Mouse (Mus musculus): ENCODE measurements at regions not wholly inside any gene's neighbourhood (a gene's known extent, or its start where the extent isn't known, plus 50 kb on each side); places are given as distances from the start of the nearest gene placed in this dataset.
"Not testable (repeated sequence)": the region's sequence is repeated elsewhere in the genome, so short reads cannot be mapped to it uniquely, and the experiment has no call there.

DNA sequence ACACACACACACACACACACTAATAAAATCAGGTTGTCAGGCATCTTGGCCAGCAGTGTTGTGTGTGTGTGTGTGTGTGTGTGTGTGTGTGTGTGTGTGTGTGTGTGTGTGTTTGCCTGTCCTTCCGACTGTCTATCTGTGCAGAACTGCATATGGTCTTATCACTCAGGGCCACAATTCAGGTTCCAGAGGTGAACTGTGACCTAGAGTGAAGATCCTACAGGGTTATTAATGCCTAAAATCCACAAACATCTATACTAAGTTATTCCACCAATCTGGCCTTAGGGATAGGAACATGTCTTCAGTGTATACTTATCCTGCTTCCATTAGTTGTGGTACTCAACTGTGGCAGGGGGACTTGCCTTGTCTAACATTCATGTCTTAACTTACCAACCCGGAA is 96.7 kb downstream of the Zfp369 start:
- H3K4me3 ChIP-seq (ENCODE audit: low read depth, low read length); H3K9me3 ChIP-seq (replicated peaks; ENCODE audit: control insufficient read depth, low read length); DNase-seq (ENCODE audit: low spot score); ATAC-seq (ENCODE audit: insufficient read depth, low read depth); H3K9ac ChIP-seq (replicated peaks; ENCODE audit: low read depth, low read length); H3K36me3 ChIP-seq (replicated peaks; ENCODE audit: control insufficient read depth, insufficient read depth, low read length); H3K4me2 ChIP-seq (ENCODE audit: low read depth, low read length); H3K27ac ChIP-seq (ENCODE audit: low read depth); H3K27me3 ChIP-seq (ENCODE audit: control insufficient read depth, insufficient read depth, low read length); H3K4me1 ChIP-seq (ENCODE audit: control insufficient read depth, insufficient read depth): not testable (repeated sequence)
- 86% methylated on average over 1 of the region's 2 CpGs for WGBS

DNA sequence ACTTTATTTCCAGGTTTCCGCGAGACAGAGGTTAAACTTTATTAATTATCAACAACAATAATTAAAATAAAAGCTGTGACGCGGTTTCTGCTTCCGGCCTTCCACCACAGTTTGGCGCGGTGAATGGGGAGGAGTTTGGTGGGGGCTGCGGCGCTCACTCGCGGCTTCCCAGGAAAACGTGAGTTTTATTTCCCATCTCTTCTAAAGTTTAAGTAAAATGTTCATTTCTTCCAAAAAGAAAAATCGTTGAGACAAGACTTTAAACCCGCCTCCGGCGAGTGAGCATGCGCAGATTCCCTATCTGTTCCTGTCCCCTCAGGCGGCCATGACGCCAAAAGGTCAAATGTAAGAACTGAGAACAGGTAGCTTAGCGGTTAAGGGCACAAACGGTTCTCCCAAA is 100.8 kb downstream of the Zfp369 start:
- not testable (repeated sequence) for H3K4me3 ChIP-seq (ENCODE audit: low read depth, low read length); DNase-seq (ENCODE audit: low spot score); H3K27ac ChIP-seq (ENCODE audit: low read depth); ATAC-seq (ENCODE audit: insufficient read depth, low read depth); H3K27me3 ChIP-seq (ENCODE audit: control insufficient read depth, insufficient read depth, low read length); H3K9ac ChIP-seq (replicated peaks; ENCODE audit: low read depth, low read length); H3K4me1 ChIP-seq (ENCODE audit: control insufficient read depth, insufficient read depth); H3K36me3 ChIP-seq (replicated peaks; ENCODE audit: control insufficient read depth, insufficient read depth, low read length); H3K9me3 ChIP-seq (replicated peaks; ENCODE audit: control insufficient read depth, low read length); H3K4me2 ChIP-seq (ENCODE audit: low read depth, low read length)
- WGBS = 52% methylated on average over 19 of the region's 21 CpGs

DNA sequence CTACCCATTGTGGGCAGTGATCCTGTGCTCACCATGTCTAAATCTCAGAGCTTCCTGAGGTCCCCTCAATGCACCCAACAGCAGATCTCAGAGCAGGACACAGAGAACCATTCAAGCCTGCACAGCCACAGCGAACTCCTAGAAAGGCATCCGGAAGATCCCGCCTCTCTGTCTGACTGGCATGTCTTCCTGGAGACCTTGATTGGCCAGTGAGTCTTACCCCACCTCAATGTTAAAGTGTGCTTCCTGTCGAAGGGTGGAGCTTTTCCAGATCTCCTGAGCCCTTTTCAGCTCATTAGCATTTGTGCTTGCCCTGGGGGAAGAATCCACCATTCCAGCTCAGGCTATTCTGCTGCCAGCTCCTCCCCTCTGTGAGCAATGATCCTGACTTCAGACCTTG is 97.5 kb upstream of the Gm10139 start:
- not testable (repeated sequence) for H3K4me3 ChIP-seq (ENCODE audit: low read depth, low read length); H3K4me2 ChIP-seq (ENCODE audit: low read depth, low read length); DNase-seq (ENCODE audit: low spot score); H3K9ac ChIP-seq (replicated peaks; ENCODE audit: low read depth, low read length); ATAC-seq (ENCODE audit: insufficient read depth, low read depth); H3K27ac ChIP-seq (ENCODE audit: low read depth); H3K27me3 ChIP-seq (ENCODE audit: control insufficient read depth, insufficient read depth, low read length); H3K4me1 ChIP-seq (ENCODE audit: control insufficient read depth, insufficient read depth); H3K9me3 ChIP-seq (replicated peaks; ENCODE audit: control insufficient read depth, low read length); H3K36me3 ChIP-seq (replicated peaks; ENCODE audit: control insufficient read depth, insufficient read depth, low read length)
- WGBS = 70% methylated on average over 4 of the region's 4 CpGs

DNA sequence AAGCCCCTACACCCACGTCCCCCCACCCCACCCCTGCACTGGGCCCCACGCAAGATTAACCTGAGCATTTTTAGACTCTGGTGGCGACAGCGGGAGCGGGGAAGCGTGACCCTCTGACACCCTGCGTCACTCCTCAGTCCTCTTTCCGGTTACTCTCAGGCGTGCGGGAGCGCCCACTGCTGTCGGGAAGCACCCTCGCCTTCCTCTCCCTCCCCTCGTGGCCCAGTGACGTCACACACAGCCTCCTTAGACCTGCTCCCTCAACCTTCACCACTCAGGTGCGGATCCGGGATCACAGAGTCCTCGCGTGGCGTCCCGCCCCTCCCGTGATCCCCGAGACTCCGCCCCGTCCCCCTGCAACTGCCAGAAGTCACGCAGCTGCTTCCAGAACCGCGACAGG is 92.3 kb upstream of the Gm10139 start:
- H3K27ac ChIP-seq (ENCODE audit: low read depth); H3K36me3 ChIP-seq (replicated peaks; ENCODE audit: control insufficient read depth, insufficient read depth, low read length); H3K9me3 ChIP-seq (replicated peaks; ENCODE audit: control insufficient read depth, low read length); H3K4me1 ChIP-seq (ENCODE audit: control insufficient read depth, insufficient read depth); DNase-seq (ENCODE audit: low spot score); H3K9ac ChIP-seq (replicated peaks; ENCODE audit: low read depth, low read length); H3K27me3 ChIP-seq (ENCODE audit: control insufficient read depth, insufficient read depth, low read length); ATAC-seq (ENCODE audit: insufficient read depth, low read depth): not testable (repeated sequence)
- Histone ChIP-seq H3K4me2 (ENCODE audit: low read depth, low read length) (peak overlapping the region; percentile 30; the same call in 1 of the 2 replicates), H3K4me3 (ENCODE audit: low read depth, low read length) (0 out of 2 replicates have a peak overlapping the region, but pooled peaks have one; percentile 9)
- WGBS = 4% methylated on average over 22 of the region's 28 CpGs

Data from heart, postnatal 0 days (tissue).